Mouse (Mus musculus): Measurements from ENCODE around the gene Ush2a.

DNA sequence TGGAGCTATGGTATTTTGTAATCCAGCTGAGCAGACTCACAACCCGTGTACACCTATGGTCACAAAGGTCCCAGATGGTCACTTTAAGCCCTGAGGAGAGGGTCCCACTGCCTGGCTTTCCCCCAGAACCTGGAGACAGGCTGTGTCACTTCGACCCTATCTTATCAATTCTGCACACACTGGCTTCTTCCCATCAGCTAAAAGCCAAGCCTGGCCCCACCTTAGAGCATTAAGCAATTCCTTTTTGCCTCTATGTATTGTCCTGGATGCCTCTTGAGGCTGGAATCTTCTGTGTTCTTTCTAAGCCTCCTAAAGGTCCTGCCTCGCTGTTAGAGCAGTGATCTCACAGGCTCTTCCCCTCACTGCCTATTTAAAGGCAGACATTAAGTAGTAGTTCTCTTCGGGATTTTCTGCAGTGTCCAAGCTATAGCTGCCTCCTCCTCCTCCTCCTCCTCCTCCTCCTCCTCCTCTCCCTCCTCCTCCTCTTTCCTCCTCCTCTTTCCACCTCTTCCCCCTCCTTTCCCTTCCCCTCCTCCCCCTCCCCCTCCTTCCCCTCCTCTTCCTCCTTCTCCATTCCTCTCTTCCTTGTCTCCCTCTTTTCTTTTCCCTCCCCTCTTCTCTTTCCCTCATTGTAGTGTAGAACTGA, 635.2 kb downstream of the Ush2a start:
- TF ChIP-seq POLR2A (IDR thresholded peaks at IDR 0.05; ENCODE audit: insufficient read depth, low read depth, low read length), result no peak
- TF ChIP-seq CTCF (IDR thresholded peaks at IDR 0.05), result no peak
- TF ChIP-seq EP300 (IDR thresholded peaks at IDR 0.05; ENCODE audit: insufficient read depth, low read depth, low read length), result no peak
